Mouse (Mus musculus): ENCODE measurements at regions not wholly inside any gene's neighbourhood (a gene's known extent, or its start where the extent isn't known, plus 50 kb on each side); places are given as distances from the start of the nearest gene placed in this dataset.

DNA sequence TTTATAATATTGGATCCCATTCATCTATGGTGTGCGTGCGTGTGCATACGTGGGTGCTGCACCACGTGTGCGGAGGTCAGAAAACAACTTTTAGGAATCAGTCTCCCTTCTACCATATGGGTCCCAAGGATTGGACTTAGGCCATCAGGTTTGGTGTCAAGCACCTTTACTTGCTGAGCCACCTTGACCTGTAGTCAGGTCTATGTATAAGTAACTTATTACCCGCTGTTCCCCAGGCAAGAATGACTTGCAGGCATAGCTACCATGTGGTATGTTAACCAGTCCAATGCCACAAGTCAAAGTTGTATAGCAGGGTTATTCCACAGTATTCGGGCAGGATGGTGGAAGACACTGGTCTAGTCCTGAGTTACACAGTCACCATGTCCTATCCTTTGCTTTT is 62.5 kb downstream of the Hoxa1 start:
- TF ChIP-seq CTCF (IDR thresholded peaks at IDR 0.05): no peak
- no peak for TF ChIP-seq POLR2A (IDR thresholded peaks at IDR 0.05; ENCODE audit: insufficient read depth, low read depth, low read length)
